Mouse (Mus musculus) hindbrain, embryonic 16.5 days (tissue): ENCODE measurements around the gene Smarcb1. TPM values are rescaled to one million over a fixed set of nuclear protein-coding genes. Genes with fewer than 3 reads are reported as not detected.

Source experiments
- ATAC-seq: fragments of 200-750 bp; cut with Nextera tagmentation; 2 replicates; pipeline ENCODE4 v1.8.0; 2017; ENCODE audit warnings: moderate TSS enrichment, moderate library complexity
- H3K27ac ChIP-seq: fragments of 300-500 bp; sonication (generic); 2 replicates; pipeline ENCODE4 v1.5.1; 2014; ENCODE audit warnings: low read depth, mild to moderate bottlenecking, control low read depth, low read length, moderate library complexity
- H3K27me3 ChIP-seq: fragments of 300-500 bp; sonication (generic); replicated peaks from 2 replicates; pipeline ENCODE4 v1.6.1; 2014; ENCODE audit warnings: low read length; ENCODE audit not compliant: control insufficient read depth, insufficient read depth
- H3K36me3 ChIP-seq: fragments of 300-500 bp; sonication (generic); 2 replicates; pipeline ENCODE4 v1.6.1; 2014; ENCODE audit warnings: mild to moderate bottlenecking, low read length, moderate library complexity, mixed read lengths; ENCODE audit not compliant: control insufficient read depth, insufficient read depth
- H3K4me1 ChIP-seq: fragments of 300-500 bp; sonication (generic); 2 replicates; pipeline ENCODE4 v1.6.1; 2014; ENCODE audit warnings: low read depth, low read length; ENCODE audit not compliant: control insufficient read depth, insufficient read depth
- H3K4me2 ChIP-seq: fragments of 300-500 bp; sonication (generic); 2 replicates; pipeline ENCODE4 v1.6.1; 2014; ENCODE audit warnings: mild to moderate bottlenecking, low read length, control low read depth, moderate library complexity
- H3K4me3 ChIP-seq: fragments of 300-500 bp; sonication (generic); 2 replicates; pipeline ENCODE4 v1.5.1; 2014; ENCODE audit warnings: mild to moderate bottlenecking, low read length, control low read depth, moderate library complexity
- H3K9ac ChIP-seq: fragments of 300-500 bp; sonication (generic); 2 replicates; pipeline ENCODE4 v1.6.1; 2014; ENCODE audit warnings: low read depth, mild to moderate bottlenecking, control low read depth, low read length, moderate library complexity
- H3K9me3 ChIP-seq: fragments of 300-500 bp; sonication (generic); 2 replicates; pipeline ENCODE4 v1.6.1; 2014; ENCODE audit warnings: mild to moderate bottlenecking, low read length, moderate library complexity; ENCODE audit not compliant: control insufficient read depth
- whole genome bisulfite sequencing: fragments of 180-500 bp; shearing (Covaris S2); extraction: QIAGEN DNeasy Blood & Tissue Kit; methylation state at CpG from one replicate; pipeline ENCODE4 v1.1.7; 2014; 5-methylcytosine and 5-hydroxymethylcytosine counted together
- polyA plus RNA-seq: library from polyadenylated mRNA; unstranded; fragments of >200 nt; fragmentation: Nextera tagmentation; extraction: Ambion mirVana; gene quantifications from 2 replicates; pipeline ENCODE4 v1.2.1, GENCODE M21; 2015

Gene Smarcb1
- polyA plus RNA-seq, 1 experiment from 2014 or later = 252 TPM

GRCm38 (mm10) chr10:75944066-75944772 is 22.8 kb upstream of the Smarcb1 start:
- WGBS = 14% methylated on average over 11 of the region's 11 CpGs
- peaks cover 2% of the 10 kb centered on the region; the same call in 1 of the 2 replicates for H3K4me1 ChIP-seq
- no peak for ATAC-seq
- H3K9ac ChIP-seq = no peak overlapping the region
- no peaks in the 10 kb centered on the region for H3K9me3 ChIP-seq
- no peak overlapping the region for H3K27ac ChIP-seq
- H3K27me3 ChIP-seq = no peaks in the 10 kb centered on the region
- H3K4me2 ChIP-seq = no peak overlapping the region; the same call in 1 of the 2 replicates
- no peaks in the 10 kb centered on the region for H3K36me3 ChIP-seq
- no peak overlapping the region for H3K4me3 ChIP-seq

- Histone ChIP-seq H3K36me3 (no peaks in the 10 kb centered on the region), H3K27me3 (no peaks in the 10 kb centered on the region), H3K9ac (no peak within 1 kb of the TSS), H3K4me2 (no peak within 1 kb of the TSS; the same call in 1 of the 2 replicates), H3K4me3 (no peak within 1 kb of the TSS), H3K4me1 (peaks cover 2% of the 10 kb centered on the region; the same call in 1 of the 2 replicates), H3K27ac (no peak within 1 kb of the TSS), H3K9me3 (no peaks in the 10 kb centered on the region)
- 83% methylated on average over 15 of the region's 15 CpGs for WGBS
- no peak for ATAC-seq
These were observed 21.5 kb upstream of the Smarcb1 start, which contains the start of gene Vpreb3 for GRCm38 (mm10) chr10:75942736-75943477. Vpreb3 (plus strand) TSS chr10:75943057.

GRCm38 (mm10) chr10:75941042-75941824 is 19.8 kb upstream of the Smarcb1 start:
- no peak overlapping the region for H3K4me2 ChIP-seq
- 57% methylated on average over 9 of the region's 9 CpGs for WGBS
- peaks cover 8% of the 10 kb centered on the region for H3K4me1 ChIP-seq
- H3K36me3 ChIP-seq = no peaks in the 10 kb centered on the region
- H3K4me3 ChIP-seq = no peak overlapping the region
- H3K27me3 ChIP-seq = no peaks in the 10 kb centered on the region
- no peak overlapping the region for H3K9ac ChIP-seq
- H3K27ac ChIP-seq = no peak overlapping the region
- H3K9me3 ChIP-seq = no peaks in the 10 kb centered on the region
- ATAC-seq = no peak

- ATAC-seq = no peak
- Histone ChIP-seq H3K27ac (no peak within 1 kb of the TSS), H3K4me2 (no peak within 1 kb of the TSS), H3K4me1 (peaks cover 8% of the 10 kb centered on the region), H3K4me3 (no peak within 1 kb of the TSS), H3K36me3 (no peaks in the 10 kb centered on the region), H3K9me3 (no peaks in the 10 kb centered on the region), H3K9ac (no peak within 1 kb of the TSS), H3K27me3 (no peaks in the 10 kb centered on the region)
- 71% methylated on average over 5 of the region's 5 CpGs for WGBS
These were observed 19.1 kb upstream of the Smarcb1 start, which contains the start of gene Gm867 for GRCm38 (mm10) chr10:75940520-75940919. Gm867 (minus strand) TSS chr10:75940672.

- H3K36me3 ChIP-seq = no peaks in the 10 kb centered on the region
- H3K4me1 ChIP-seq = peaks cover 8% of the 10 kb centered on the region
- H3K4me2 ChIP-seq = no peak overlapping the region
- H3K4me3 ChIP-seq = no peak overlapping the region
- no peaks in the 10 kb centered on the region for H3K27me3 ChIP-seq
- H3K9me3 ChIP-seq = no peaks in the 10 kb centered on the region
- no peak overlapping the region for H3K9ac ChIP-seq
- ATAC-seq = no peak
- no peak overlapping the region for H3K27ac ChIP-seq
- WGBS = 45% methylated on average over 9 of the region's 9 CpGs
These were observed 18.2 kb upstream of the Smarcb1 start for GRCm38 (mm10) chr10:75939481-75940234.

- Histone ChIP-seq H3K27ac (no peak overlapping the region), H3K4me2 (peak overlapping the region; percentile 74), H3K27me3 (no peaks in the 10 kb centered on the region), H3K9ac (no peak overlapping the region), H3K4me1 (peaks cover 6% of the 10 kb centered on the region), H3K4me3 (no peak overlapping the region), H3K9me3 (no peaks in the 10 kb centered on the region), H3K36me3 (no peaks in the 10 kb centered on the region)
- ATAC-seq = no peak
- 47% methylated on average over 10 of the region's 10 CpGs for WGBS
These were observed 16.6 kb upstream of the Smarcb1 start for GRCm38 (mm10) chr10:75937851-75938643.

GRCm38 (mm10) chr10:75936909-75937667 is 15.7 kb upstream of the Smarcb1 start:
- 39% methylated on average over 18 of the region's 18 CpGs for WGBS

More at GRCm38 (mm10) chr10:75936909-75937667, 15.7 kb upstream of the Smarcb1 start:
- no peaks in the 10 kb centered on the region for H3K27me3 ChIP-seq
- no peak for ATAC-seq
- peak overlapping the region; percentile 57; the same call in 1 of the 2 replicates for H3K4me3 ChIP-seq
- peaks cover 14% of the 10 kb centered on the region for H3K4me1 ChIP-seq
- H3K36me3 ChIP-seq = no peaks in the 10 kb centered on the region
- no peak overlapping the region for H3K27ac ChIP-seq
- H3K4me2 ChIP-seq = peak overlapping the region; percentile 74
- H3K9ac ChIP-seq = peak overlapping the region; percentile 35
- H3K9me3 ChIP-seq = no peaks in the 10 kb centered on the region
